Mouse (Mus musculus): ENCODE measurements around the gene Man2a2.

Gene Man2a2

GRCm38 (mm10) chr7:80371041-80371751 is at the start of gene Man2a2:
Man2a2 (minus strand) TSS chr7:80371375.
- DNase-seq = peak; percentile 70

- DNase-seq = peak; percentile 50
Measured at GRCm38 (mm10) chr7:80420586-80420985, 49.4 kb upstream of the Man2a2 start.

- DNase-seq = no peak
Measured at GRCm38 (mm10) chr7:80419278-80419677, 48.1 kb upstream of the Man2a2 start.

GRCm38 (mm10) chr7:80418036-80418435 is 46.9 kb upstream of the Man2a2 start:
- DNase-seq = no peak

- no peak for DNase-seq
Measured at GRCm38 (mm10) chr7:80417601-80418000, 46.4 kb upstream of the Man2a2 start.

- DNase-seq = no peak
Measured at GRCm38 (mm10) chr7:80416969-80417368, 45.8 kb upstream of the Man2a2 start.

GRCm38 (mm10) chr7:80414303-80414855 is 43.2 kb upstream of the Man2a2 start:
- no peak for DNase-seq

- no peak for DNase-seq
Measured at GRCm38 (mm10) chr7:80413512-80414302, 42.5 kb upstream of the Man2a2 start.

- DNase-seq = no peak
Measured at GRCm38 (mm10) chr7:80412781-80413180, 41.6 kb upstream of the Man2a2 start.

GRCm38 (mm10) chr7:80412279-80412678 is 41.1 kb upstream of the Man2a2 start:
- no peak for DNase-seq

- no peak for DNase-seq
Measured at GRCm38 (mm10) chr7:80410380-80410779, 39.2 kb upstream of the Man2a2 start.

- DNase-seq = peak; percentile 44
Measured at GRCm38 (mm10) chr7:80407712-80408111, 36.5 kb upstream of the Man2a2 start.

GRCm38 (mm10) chr7:80406186-80406585 is 35.0 kb upstream of the Man2a2 start:
- no peak for DNase-seq

GRCm38 (mm10) chr7:80405188-80405695 is 34.1 kb upstream of the Man2a2 start, which contains the start of gene Furin:
Furin (minus strand) TSS chr7:80405436.
- peak; percentile 64 for DNase-seq

- DNase-seq = peak; percentile 63
Measured at GRCm38 (mm10) chr7:80404101-80404894, 33.1 kb upstream of the Man2a2 start.

GRCm38 (mm10) chr7:80403551-80403950 is 32.4 kb upstream of the Man2a2 start:
- peak; percentile 86 for DNase-seq

- peak; percentile 77 for DNase-seq
Measured at GRCm38 (mm10) chr7:80402651-80403321, 31.6 kb upstream of the Man2a2 start.

GRCm38 (mm10) chr7:80401860-80402641 is 30.9 kb upstream of the Man2a2 start:
- DNase-seq = peak; percentile 52

- peak; percentile 47 for DNase-seq
Measured at GRCm38 (mm10) chr7:80401041-80401859, 30.1 kb upstream of the Man2a2 start.

- no peak for DNase-seq
Measured at GRCm38 (mm10) chr7:80400571-80400970, 29.4 kb upstream of the Man2a2 start.

All from lung, postnatal 36 days (tissue).